Mouse (Mus musculus) CD8-positive naive resting alpha-beta T cell, adult 57 days (primary cell): Measurements from ENCODE around the gene Gramd1c. TPM values are rescaled to one million over a fixed set of nuclear protein-coding genes. Genes with fewer than 3 reads are reported as not detected.

ENCODE experiments used
- total RNA-seq: library from RNA; stranded (reverse); gene quantifications from one replicate; pipeline ENCODE4 v1.2.4, GENCODE M21; 2023

Gramd1c gene
- total RNA-seq, result 3.2 TPM

GRCm38 (mm10) chr16:44063025-44063894 lies at the start of gene Gramd1c:
Gene Gramd1c (minus strand): TSS chr16:44063345.

GRCm38 (mm10) chr16:43979328-43980109 lies 83.6 kb downstream of the Gramd1c start, which contains the start of gene Zdhhc23:
Gene Zdhhc23 (minus strand): TSS chr16:43979791.

Other genes with a start within 250 kb of the Gramd1c start
- 14.5 TPM for gene Ccdc191, start 173.5 kb downstream of the Gramd1c start, total RNA-seq
- gene Qtrt2, start 136.5 kb downstream of the Gramd1c start, total RNA-seq, result 73.1 TPM
- 3.6 TPM for gene Zdhhc23, start 83.6 kb downstream of the Gramd1c start, total RNA-seq
- gene Atp6v1a, start 76.4 kb upstream of the Gramd1c start, total RNA-seq, result 31.3 TPM
- gene Naa50, start 76.5 kb upstream of the Gramd1c start, total RNA-seq, result 32.5 TPM
- gene Usf3, start 109.9 kb upstream of the Gramd1c start, total RNA-seq, result 23.4 TPM